Mouse (Mus musculus): ENCODE measurements around the gene Tk1.

DNA sequence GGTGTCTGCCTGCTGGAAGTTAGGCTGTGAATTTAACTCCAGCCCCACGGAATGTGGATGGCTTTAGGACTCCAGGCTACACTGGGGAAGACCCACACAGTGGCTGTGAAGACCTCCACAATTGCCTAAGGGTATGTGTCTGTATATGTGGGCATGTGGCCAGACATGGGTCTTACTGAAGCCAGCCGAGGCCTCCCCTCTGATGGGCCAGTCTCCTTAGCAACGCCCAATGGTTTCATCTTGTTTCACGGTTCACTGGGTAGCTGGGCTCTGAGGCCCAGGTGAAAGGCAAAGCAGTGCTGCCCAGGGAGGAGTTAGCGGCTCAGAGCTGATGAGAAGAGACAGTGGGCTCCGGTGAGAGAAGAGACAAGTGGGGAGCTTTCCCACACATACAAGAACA, 40.1 kb upstream of the Tk1 start:
- TF ChIP-seq POLR2AphosphoS2 (IDR thresholded peaks at IDR 0.05; ENCODE audit: insufficient read length, low read depth) (no peak), MYOG (IDR thresholded peaks at IDR 0.05; ENCODE audit: control insufficient read depth in 1 of 3, insufficient read depth in 1 of 3, insufficient read length in 2 of 3, low read depth in 2 of 3) (no peak), USF1 (IDR thresholded peaks at IDR 0.05; ENCODE audit: low read depth) (no peak), POLR2A (IDR thresholded peaks at IDR 0.05; ENCODE audit: insufficient read length, low read depth) (no peak)
